Comparison of ENCODE assay signal across 11 mouse cellular contexts in genomic region chr3:58882878-58883510, GRCm38 (mm10). TPM values are rescaled to one million over a fixed set of nuclear protein-coding genes. Genes with fewer than 3 reads are reported as not detected.
DNase-seq lines count a peak whose midpoint lies in the region; ATAC-seq and TF ChIP-seq lines count a peak whose summit lies in the region.
"Had no signal": no experiment of that assay in that cellular context is flagged by ENCODE, and none has a peak within 500 bp of the region (broad histone marks: within the 10 kb centered on the region; RNA-seq: fewer than 3 reads in every experiment).

No protein-coding gene starts in this region.

- TF ChIP-seq POLR2A in thymus, adult 2 months (IDR thresholded peaks at IDR 0.05; ENCODE audit: control insufficient read depth, extremely low read depth, insufficient read depth, low read length, poor library complexity) = no peak

- H3K36me3 ChIP-seq in heart, embryonic 12.5 days = no peaks in the 10 kb centered on the region
- no peaks in the 10 kb centered on the region for H3K36me3 ChIP-seq in heart, embryonic 11.5 days (ENCODE audit: control insufficient read depth, insufficient read depth, low read length)
- H3K36me3 ChIP-seq in midbrain, embryonic 11.5 days (ENCODE audit: control insufficient read depth, insufficient read depth, low read length) = no peaks in the 10 kb centered on the region
- no peaks in the 10 kb centered on the region for H3K36me3 ChIP-seq in thymus, adult 2 months (ENCODE audit: control insufficient read depth, insufficient read depth, low read length)
- H3K36me3 ChIP-seq: G1E had no signal

- H3K27ac ChIP-seq in heart, embryonic 12.5 days (ENCODE audit: poor library complexity, severe bottlenecking) = no peak overlapping the region
- no peak overlapping the region for H3K27ac ChIP-seq in heart, embryonic 11.5 days (ENCODE audit: low read depth, low read length)
- no peak overlapping the region for H3K27ac ChIP-seq in midbrain, embryonic 11.5 days (ENCODE audit: low read depth, low read length)
- no peak overlapping the region for H3K27ac ChIP-seq in thymus, adult 2 months (ENCODE audit: control insufficient read depth, insufficient read depth, low read length)

- WGBS in heart, embryonic 12.5 days = 17% methylated on average over 8 of the region's 8 CpGs
- 25% methylated on average over 8 of the region's 8 CpGs for WGBS in heart, embryonic 11.5 days (ENCODE audit: insufficient replicate concordance)
- 27% methylated on average over 8 of the region's 8 CpGs for WGBS in midbrain, embryonic 11.5 days
- 15% methylated on average over 8 of the region's 8 CpGs for WGBS in thymus, adult 2 months

- H3K4me2 ChIP-seq in heart, embryonic 12.5 days = peak overlapping the region; percentile 21; the same call in 1 of the 2 replicates
- H3K4me2 ChIP-seq in heart, embryonic 11.5 days = no peak overlapping the region
- no peak overlapping the region for H3K4me2 ChIP-seq in midbrain, embryonic 11.5 days

- no peak for TF ChIP-seq CTCF in thymus, adult 2 months (IDR thresholded peaks at IDR 0.05; ENCODE audit: borderline replicate concordance, control insufficient read depth, extremely low read depth, insufficient read depth, low read length, poor library complexity)

- no peaks in the 10 kb centered on the region for H3K9me3 ChIP-seq in heart, embryonic 12.5 days (replicated peaks)
- H3K9me3 ChIP-seq in heart, embryonic 11.5 days (replicated peaks; ENCODE audit: control insufficient read depth, low read length) = no peaks in the 10 kb centered on the region
- no peaks in the 10 kb centered on the region for H3K9me3 ChIP-seq in midbrain, embryonic 11.5 days (ENCODE audit: control insufficient read depth, low read length)
- H3K9me3 ChIP-seq: G1E; megakaryocyte, embryonic 14.5 days had no signal

- no peak for ATAC-seq in heart, embryonic 12.5 days (ENCODE audit: insufficient number of reproducible peaks, low FRiP score)
- no peak for ATAC-seq in heart, embryonic 11.5 days (replicated peaks; ENCODE audit: insufficient number of reproducible peaks, low FRiP score, low TSS enrichment)
- peak; percentile 24; the same call in 1 of the 2 replicates for ATAC-seq in midbrain, embryonic 11.5 days (ENCODE audit: low FRiP score)

- no peak overlapping the region for H3K4me3 ChIP-seq in heart, embryonic 12.5 days
- no peak overlapping the region for H3K4me3 ChIP-seq in heart, embryonic 11.5 days (ENCODE audit: low read depth, low read length)
- H3K4me3 ChIP-seq in midbrain, embryonic 11.5 days (ENCODE audit: low read depth, low read length) = no peak overlapping the region
- no peak overlapping the region for H3K4me3 ChIP-seq in thymus, adult 2 months (ENCODE audit: control insufficient read depth, insufficient read depth, low read length)
- H3K4me3 ChIP-seq: megakaryocyte, embryonic 14.5 days had no signal

- H3K4me1 ChIP-seq in heart, embryonic 12.5 days (replicated peaks) = peaks cover 9% of the 10 kb centered on the region
- H3K4me1 ChIP-seq in heart, embryonic 11.5 days (ENCODE audit: control insufficient read depth, insufficient read depth, low read length) = 0 out of 2 replicates have a peak, but pooled peaks cover 3% of the 10 kb centered on the region
- 0 out of 2 replicates have a peak, but pooled peaks cover 5% of the 10 kb centered on the region for H3K4me1 ChIP-seq in midbrain, embryonic 11.5 days (ENCODE audit: control insufficient read depth, insufficient read depth, low read length)
- no peaks in the 10 kb centered on the region for H3K4me1 ChIP-seq in thymus, adult 2 months (replicated peaks; ENCODE audit: control insufficient read depth, insufficient read depth, low read length)

- H3K27me3 ChIP-seq in heart, embryonic 12.5 days (replicated peaks) = no peaks in the 10 kb centered on the region; the same call in 1 of the 2 replicates
- no peaks in the 10 kb centered on the region for H3K27me3 ChIP-seq in heart, embryonic 11.5 days (ENCODE audit: control insufficient read depth, insufficient read depth, low read length)
- H3K27me3 ChIP-seq in midbrain, embryonic 11.5 days (ENCODE audit: control insufficient read depth, insufficient read depth, low read length) = no peaks in the 10 kb centered on the region
- no peaks in the 10 kb centered on the region for H3K27me3 ChIP-seq in thymus, adult 2 months (ENCODE audit: control insufficient read depth, insufficient read depth, low read length)
- H3K27me3 ChIP-seq: megakaryocyte, embryonic 14.5 days had no signal

- DNase-seq in ES-CJ7 (ENCODE audit: low read depth, low spot score) = peak; percentile 42
- DNase-seq in embryo, embryonic 9.5 days (ENCODE audit: extremely low spot score) = peak; percentile 20
- DNase-seq in midbrain, embryonic 11.5 days (ENCODE audit: low spot score, missing footprints) = peak; percentile 84
- no peak for DNase-seq in thymus, postnatal 14 days
- DNase-seq in lung, postnatal 14 days = no peak
- no peak for DNase-seq in thymus, adult 2 months

- no peak overlapping the region for H3K9ac ChIP-seq in heart, embryonic 12.5 days
- H3K9ac ChIP-seq in heart, embryonic 11.5 days (ENCODE audit: low read depth, low read length) = no peak overlapping the region
- peak overlapping the region; percentile 1; the same call in 1 of the 2 replicates for H3K9ac ChIP-seq in midbrain, embryonic 11.5 days (ENCODE audit: low read length)

RNA-seq across cellular contexts. Expression of gene Clrn1, which starts 2.1 kb away (rescaled TPM):
- polyA plus RNA-seq in heart, embryonic 12.5 days (2016; fragmentation: Nextera tagmentation; extraction: Ambion mirVana) = not detected in 2 replicates
- 0.09 TPM in 1 of 2 replicates, not detected in the other for polyA plus RNA-seq in heart, embryonic 11.5 days (2014; fragmentation: Nextera tagmentation; extraction: Ambion mirVana)
- 0.29 TPM in 1 of 2 replicates, not detected in the other for polyA plus RNA-seq in midbrain, embryonic 11.5 days (2014; fragmentation: Nextera tagmentation; extraction: Ambion mirVana)
- polyA plus RNA-seq in thymus, adult 2 months (2012; rRNA removed) = 0.39 TPM in 1 of 2 replicates, not detected in the other
- polyA plus RNA-seq: G1E; heart, embryonic 14.5 days had no signal

Comparison
In these comparisons a context has a peak if more than half of its experiments do, and no peak if none do; other contexts are left out.
1. DNase-seq: peak in ES-CJ7 (single experiment), embryo, embryonic 9.5 days (single experiment) and midbrain, embryonic 11.5 days (single experiment); none in thymus, postnatal 14 days (single experiment), lung, postnatal 14 days (single experiment) and thymus, adult 2 months (single experiment).